Mouse (Mus musculus): ENCODE data around the gene Foxk1. TPM values are rescaled to one million over a fixed set of nuclear protein-coding genes. Genes with fewer than 3 reads are reported as not detected.
A peak's percentile ranks its signal among the peaks of the same experiment; 100 is the strongest.

Gene Foxk1
- 3.3 and 4.5 TPM in 2 replicates for polyA plus RNA-seq (2016; fragmentation: Nextera tagmentation; extraction: Ambion mirVana)

- H3K4me1 ChIP-seq = peaks cover 47% of the 10 kb centered on the region
- DNase-seq (ENCODE audit: low spot score) = peak; percentile 95
- H3K27ac ChIP-seq = peak within 1 kb of the TSS; percentile 96
- H3K27me3 ChIP-seq (ENCODE audit: insufficient read depth, poor library complexity, severe bottlenecking) = no peaks in the 10 kb centered on the region
- H3K36me3 ChIP-seq = peaks cover 13% of the 10 kb centered on the region; the same call in 1 of the 2 replicates
- no peaks in the 10 kb centered on the region for H3K9me3 ChIP-seq
- WGBS = 5% methylated on average over 60 of the region's 60 CpGs
- H3K4me3 ChIP-seq = peak within 1 kb of the TSS; percentile 98
Observed at GRCm38 (mm10) chr5:142400981-142401640, at the start of gene Foxk1. Gene Foxk1 (plus strand): TSS chr5:142401497.

- H3K4me1 ChIP-seq = no peaks in the 10 kb centered on the region
- no peaks in the 10 kb centered on the region for H3K27me3 ChIP-seq (ENCODE audit: insufficient read depth, poor library complexity, severe bottlenecking)
- DNase-seq (ENCODE audit: low spot score) = no peak
- H3K4me3 ChIP-seq = no peak overlapping the region
- H3K36me3 ChIP-seq = no peaks in the 10 kb centered on the region
- H3K27ac ChIP-seq = no peak overlapping the region
- 83% methylated on average over 5 of the region's 5 CpGs for WGBS
- no peaks in the 10 kb centered on the region for H3K9me3 ChIP-seq
Observed at GRCm38 (mm10) chr5:142352336-142352892, 48.9 kb upstream of the Foxk1 start.

- Histone ChIP-seq H3K4me3 (no peak overlapping the region), H3K27me3 (ENCODE audit: insufficient read depth, poor library complexity, severe bottlenecking) (no peaks in the 10 kb centered on the region), H3K36me3 (no peaks in the 10 kb centered on the region), H3K4me1 (peaks cover 7% of the 10 kb centered on the region; the same call in 1 of the 2 replicates), H3K27ac (no peak overlapping the region), H3K9me3 (no peaks in the 10 kb centered on the region)
- 69% methylated on average over 3 of the region's 3 CpGs for WGBS
- no peak for DNase-seq (ENCODE audit: low spot score)
Observed at GRCm38 (mm10) chr5:142355144-142355543, 46.2 kb upstream of the Foxk1 start.

GRCm38 (mm10) chr5:142361166-142361565, 40.1 kb upstream of the Foxk1 start:
- no peak overlapping the region for H3K4me3 ChIP-seq
- 65% methylated on average over 5 of the region's 5 CpGs for WGBS
- no peaks in the 10 kb centered on the region for H3K36me3 ChIP-seq
- H3K27me3 ChIP-seq (ENCODE audit: insufficient read depth, poor library complexity, severe bottlenecking) = no peaks in the 10 kb centered on the region
- DNase-seq (ENCODE audit: low spot score) = no peak
- no peaks in the 10 kb centered on the region for H3K9me3 ChIP-seq
- H3K4me1 ChIP-seq = peaks cover 7% of the 10 kb centered on the region
- H3K27ac ChIP-seq = no peak overlapping the region

GRCm38 (mm10) chr5:142362894-142363293, 38.4 kb upstream of the Foxk1 start:
- H3K27me3 ChIP-seq (ENCODE audit: insufficient read depth, poor library complexity, severe bottlenecking) = no peaks in the 10 kb centered on the region
- no peaks in the 10 kb centered on the region for H3K36me3 ChIP-seq
- H3K4me1 ChIP-seq = peaks cover 15% of the 10 kb centered on the region
- H3K9me3 ChIP-seq = no peaks in the 10 kb centered on the region
- DNase-seq (ENCODE audit: low spot score) = no peak
- WGBS = 81% methylated on average over 3 of the region's 3 CpGs
- H3K27ac ChIP-seq = no peak overlapping the region
- no peak overlapping the region for H3K4me3 ChIP-seq

- H3K4me3 ChIP-seq = no peak overlapping the region
- H3K27ac ChIP-seq = no peak overlapping the region
- peaks cover 20% of the 10 kb centered on the region for H3K4me1 ChIP-seq
- WGBS = 68% methylated on average over 5 of the region's 5 CpGs
- H3K36me3 ChIP-seq = no peaks in the 10 kb centered on the region
- H3K27me3 ChIP-seq (ENCODE audit: insufficient read depth, poor library complexity, severe bottlenecking) = no peaks in the 10 kb centered on the region
- no peak for DNase-seq (ENCODE audit: low spot score)
- no peaks in the 10 kb centered on the region for H3K9me3 ChIP-seq
Observed at GRCm38 (mm10) chr5:142364095-142364494, 37.2 kb upstream of the Foxk1 start.

- Histone ChIP-seq H3K27ac (peak overlapping the region; percentile 91), H3K27me3 (ENCODE audit: insufficient read depth, poor library complexity, severe bottlenecking) (no peaks in the 10 kb centered on the region), H3K4me1 (peaks cover 24% of the 10 kb centered on the region), H3K36me3 (0 out of 2 replicates have a peak, but pooled peaks cover 6% of the 10 kb centered on the region), H3K9me3 (no peaks in the 10 kb centered on the region), H3K4me3 (peak overlapping the region; percentile 72)
- peak; percentile 98 for DNase-seq (ENCODE audit: low spot score)
- WGBS = 1% methylated on average over 83 of the region's 83 CpGs
Observed at GRCm38 (mm10) chr5:142367085-142368081, 33.9 kb upstream of the Foxk1 start.

GRCm38 (mm10) chr5:142368122-142368521, 33.2 kb upstream of the Foxk1 start:
- no peaks in the 10 kb centered on the region for H3K9me3 ChIP-seq
- H3K27me3 ChIP-seq (ENCODE audit: insufficient read depth, poor library complexity, severe bottlenecking) = no peaks in the 10 kb centered on the region
- peak overlapping the region; percentile 91 for H3K27ac ChIP-seq
- 56% methylated on average over 5 of the region's 5 CpGs for WGBS
- no peak for DNase-seq (ENCODE audit: low spot score)
- 0 out of 2 replicates have a peak, but pooled peaks cover 6% of the 10 kb centered on the region for H3K36me3 ChIP-seq
- H3K4me3 ChIP-seq = peak overlapping the region; percentile 72
- peaks cover 24% of the 10 kb centered on the region for H3K4me1 ChIP-seq

- H3K27ac ChIP-seq = peak overlapping the region; percentile 91
- H3K9me3 ChIP-seq = no peaks in the 10 kb centered on the region
- no peak overlapping the region for H3K4me3 ChIP-seq
- 0 out of 2 replicates have a peak, but pooled peaks cover 6% of the 10 kb centered on the region for H3K36me3 ChIP-seq
- 91% methylated on average over 4 of the region's 4 CpGs for WGBS
- peak; percentile 52 for DNase-seq (ENCODE audit: low spot score)
- H3K4me1 ChIP-seq = peaks cover 24% of the 10 kb centered on the region
- H3K27me3 ChIP-seq (ENCODE audit: insufficient read depth, poor library complexity, severe bottlenecking) = no peaks in the 10 kb centered on the region
Observed at GRCm38 (mm10) chr5:142370406-142371171, 30.7 kb upstream of the Foxk1 start.

- DNase-seq (ENCODE audit: low spot score) = peak; percentile 76
- H3K27ac ChIP-seq = peak overlapping the region; percentile 91
- 11% methylated on average over 24 of the region's 24 CpGs for WGBS
- H3K27me3 ChIP-seq (ENCODE audit: insufficient read depth, poor library complexity, severe bottlenecking) = no peaks in the 10 kb centered on the region
- H3K4me3 ChIP-seq = peak overlapping the region; percentile 45
- peaks cover 20% of the 10 kb centered on the region for H3K4me1 ChIP-seq
- no peaks in the 10 kb centered on the region for H3K9me3 ChIP-seq
- 0 out of 2 replicates have a peak, but pooled peaks cover 6% of the 10 kb centered on the region for H3K36me3 ChIP-seq
Observed at GRCm38 (mm10) chr5:142371172-142372155, 29.8 kb upstream of the Foxk1 start.

GRCm38 (mm10) chr5:142372207-142372606, 29.1 kb upstream of the Foxk1 start:
- Histone ChIP-seq H3K9me3 (no peaks in the 10 kb centered on the region), H3K4me1 (peaks cover 16% of the 10 kb centered on the region), H3K27ac (peak overlapping the region; percentile 91), H3K27me3 (ENCODE audit: insufficient read depth, poor library complexity, severe bottlenecking) (no peaks in the 10 kb centered on the region), H3K36me3 (0 out of 2 replicates have a peak, but pooled peaks cover 6% of the 10 kb centered on the region), H3K4me3 (no peak overlapping the region)
- no peak for DNase-seq (ENCODE audit: low spot score)
- WGBS = 47% methylated on average over 6 of the region's 6 CpGs

Data from heart, embryonic 10.5 days (tissue).